Mouse (Mus musculus): Measurements from ENCODE around the gene Oard1. TPM values are rescaled to one million over a fixed set of nuclear protein-coding genes. Genes with fewer than 3 reads are reported as not detected.
A peak's percentile ranks its signal among the peaks of the same experiment; 100 is the strongest.

Oard1 gene
- total RNA-seq (2012; rRNA removed) (30.0 and 30.6 TPM in 2 replicates), total RNA-seq (2014; rRNA removed) (59.4 and 61.6 TPM in 2 replicates), polyA plus RNA-seq (2012; ENCODE audit: insufficient read length, low read depth) (32.6 TPM in 2 replicates)

DNA sequence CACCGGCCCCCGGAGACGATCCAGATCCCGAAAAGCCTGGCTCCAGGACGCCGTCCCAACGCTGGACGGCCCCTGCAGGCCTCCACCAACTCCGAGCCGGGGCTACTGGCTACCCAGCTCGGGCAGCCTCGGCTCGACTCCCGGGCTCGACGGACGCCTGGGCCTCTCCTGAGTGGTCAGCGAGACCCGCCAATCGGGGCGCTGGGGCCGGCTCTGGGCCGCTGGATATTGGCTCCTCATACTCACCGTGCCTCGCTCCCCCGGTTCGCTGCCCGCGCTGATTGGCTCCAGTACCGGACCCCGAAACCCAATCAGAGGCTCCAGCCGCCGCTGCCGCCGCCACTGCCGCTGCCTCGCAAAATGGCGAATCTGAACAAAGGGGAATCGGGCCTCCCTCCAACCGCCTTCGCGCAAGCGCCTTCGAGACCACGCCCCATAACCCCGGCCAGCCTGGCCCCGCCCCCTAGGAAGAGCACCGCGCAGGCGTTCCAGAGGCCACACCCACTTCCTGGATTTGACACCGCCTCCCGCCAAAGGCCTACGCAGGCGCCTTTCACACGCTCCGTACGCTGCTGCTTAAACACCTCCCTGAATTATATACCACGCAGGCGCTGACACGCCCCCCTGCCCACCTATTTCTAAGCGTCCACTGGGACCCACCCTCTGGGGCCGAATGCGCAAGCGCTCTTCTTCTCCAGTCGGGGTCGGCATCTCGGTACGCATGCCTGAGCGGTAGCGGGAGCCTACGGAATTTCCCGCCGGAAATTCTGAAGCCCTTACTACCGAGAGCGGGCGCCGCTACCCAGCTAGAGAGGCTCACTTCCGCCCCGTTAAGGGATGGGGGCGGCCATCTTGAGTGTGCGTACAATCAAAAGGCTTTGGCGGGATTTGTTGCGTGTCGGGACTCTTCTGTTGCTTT lies at the start of gene Oard1, which contains the start of gene Nfya:
Gene Oard1 (plus strand): TSS at position 635 of the 919 bp plus-strand sequence.
Gene Nfya (minus strand): TSS at position 527 of the 919 bp plus-strand sequence.
- Histone ChIP-seq H3K27me3 (replicated peaks) (no peaks in the 10 kb centered on the region), H3K27ac (ENCODE audit: insufficient read depth, low read depth) (peak within 1 kb of the TSS; percentile 97), H3K4me3 (replicated peaks in 1 of 3; ENCODE audit: low read depth in 2 of 3, low read length in 2 of 3, poor library complexity in 1 of 3) (peak within 1 kb of the TSS; percentile 86 to 97 (median 93)), H3K36me3 (replicated peaks in 1 of 2; ENCODE audit: control insufficient read depth in 1 of 2, insufficient read depth in 1 of 2, low read length in 1 of 2) (peaks cover 13 to 52% of the 10 kb centered on the region in 2 experiments), H3K79me2 (replicated peaks; ENCODE audit: control insufficient read depth, extremely low read depth, insufficient read depth, poor library complexity, severe bottlenecking) (peaks cover 50% of the 10 kb centered on the region), H3K4me1 (ENCODE audit: control insufficient read depth in 1 of 2, insufficient read depth in 2 of 2) (peaks cover 10 to 49% of the 10 kb centered on the region in 2 experiments), H3K4me2 (ENCODE audit: insufficient read depth, low read depth, poor library complexity, severe bottlenecking) (peak within 1 kb of the TSS; percentile 96), H3K9ac (ENCODE audit: insufficient read depth, low read depth) (peak within 1 kb of the TSS; percentile 97), H3K9me3 (replicated peaks; ENCODE audit: low read length) (no peaks in the 10 kb centered on the region)
- TF ChIP-seq E2F4 (IDR thresholded peaks at IDR 0.05; ENCODE audit: insufficient replicate concordance, low read depth, low read length) (peak; percentile 94), MAX (IDR thresholded peaks at IDR 0.05; ENCODE audit: low read length) (0 out of 2 replicates have a peak, but pooled peaks have one; percentile 33), CHD1 (IDR thresholded peaks at IDR 0.05; ENCODE audit: low read depth, low read length) (no peak), MYC (IDR thresholded peaks at IDR 0.05; ENCODE audit: low read depth, low read length) (peak; percentile 83; the same call in 1 of the 2 replicates), HCFC1 (IDR thresholded peaks at IDR 0.05; ENCODE audit: low read depth, low read length) (peak; percentile 90), SMC3 (IDR thresholded peaks at IDR 0.05; ENCODE audit: low read depth, low read length) (no peak), IRF4 (IDR thresholded peaks at IDR 0.05; ENCODE audit: low read depth, low read length) (peak; percentile 72), SIN3A (IDR thresholded peaks at IDR 0.05; ENCODE audit: low read length) (peak; percentile 84; the same call in 1 of the 2 replicates), BHLHE40 (IDR thresholded peaks at IDR 0.05; ENCODE audit: low read depth, low read length) (no peak), TBP (conservative IDR thresholded peaks at IDR 0.05; ENCODE audit: low read depth, low read length) (peak; percentile 64), ELF1 (IDR thresholded peaks at IDR 0.05; ENCODE audit: low read depth, low read length) (peak; percentile 97), POLR2A (IDR thresholded peaks at IDR 0.05; ENCODE audit: low read depth, low read length) (peak; percentile 73), UBTF (IDR thresholded peaks at IDR 0.05; ENCODE audit: low read depth, low read length) (peak; percentile 91; the same call in 1 of the 2 replicates), ZMIZ1 (IDR thresholded peaks at IDR 0.05; ENCODE audit: low read depth, low read length) (no peak; the same call in 1 of the 2 replicates), NRF1 (IDR thresholded peaks at IDR 0.05; ENCODE audit: low read depth, low read length) (peak; percentile 93), NELFE (IDR thresholded peaks at IDR 0.05; ENCODE audit: low read depth, low read length) (peak; percentile 83), CHD2 (IDR thresholded peaks at IDR 0.05; ENCODE audit: low read length) (no peak; the same call in 1 of the 2 replicates), EP300 (IDR thresholded peaks at IDR 0.05; ENCODE audit: low read length) (no peak), ZKSCAN1 (IDR thresholded peaks at IDR 0.05; ENCODE audit: borderline replicate concordance, low read depth, low read length) (no peak), MXI1 (IDR thresholded peaks at IDR 0.05; ENCODE audit: low read depth, low read length) (peak; percentile 55; the same call in 1 of the 2 replicates), ETS1 (conservative IDR thresholded peaks at IDR 0.05; ENCODE audit: low read depth, low read length) (no peak; the same call in 1 of the 2 replicates), MAZ (IDR thresholded peaks at IDR 0.05; ENCODE audit: low read depth, low read length) (no peak; the same call in 1 of the 2 replicates), PAX5 (IDR thresholded peaks at IDR 0.05; ENCODE audit: low read length) (no peak), KAT2A (IDR thresholded peaks at IDR 0.05; ENCODE audit: insufficient replicate concordance, low read length) (peak; percentile 75; the same call in 1 of the 2 replicates), MEF2A (IDR thresholded peaks at IDR 0.05; ENCODE audit: borderline replicate concordance, low read depth, low read length) (peak; percentile 81; the same call in 1 of the 2 replicates), POLR2AphosphoS2 (IDR thresholded peaks at IDR 0.05; ENCODE audit: low read depth, low read length) (peak; percentile 12), TCF12 (IDR thresholded peaks at IDR 0.05; ENCODE audit: low read depth, low read length) (peak; percentile 36), USF1 (IDR thresholded peaks at IDR 0.05; ENCODE audit: low read depth, low read length) (no peak)
- peak; percentile 100 for DNase-seq (ENCODE audit: extremely low read depth)
- in situ Hi-C loops (cut with MboI; ENCODE audit: low pct_ligation_motif_present, low pct_unique_long_range_greater_than_20kb, low sequenced_read_pairs) (no loop called here), dilution Hi-C loops (cut with MboI; ENCODE audit: extremely low pct_ligation_motif_present, extremely low pct_unique_long_range_greater_than_20kb, low sequenced_read_pairs) (no loop called here)

Measured in CH12.LX (cell line).